Mouse (Mus musculus) lung, embryonic 15.5 days (tissue): ENCODE measurements around the gene Elf2. TPM values are rescaled to one million over a fixed set of nuclear protein-coding genes. Genes with fewer than 3 reads are reported as not detected.
A peak's percentile ranks its signal among the peaks of the same experiment; 100 is the strongest.

Source experiments
- ATAC-seq: fragments of 200-750 bp; cut with Nextera tagmentation; 2 replicates; pipeline ENCODE4 v1.8.0; 2017; ENCODE audit warnings: moderate number of reproducible peaks, borderline replicate concordance; ENCODE audit not compliant: low FRiP score, low TSS enrichment; ENCODE audit errors: extremely low read depth
- H3K27ac ChIP-seq: fragments of 300-500 bp; sonication (generic); 2 replicates; pipeline ENCODE4 v1.5.1; 2015; ENCODE audit warnings: moderate library complexity, mild to moderate bottlenecking, inconsistent platforms
- H3K27me3 ChIP-seq: fragments of 300-500 bp; sonication (generic); 2 replicates; pipeline ENCODE4 v1.6.1; 2015; ENCODE audit warnings: inconsistent platforms
- H3K36me3 ChIP-seq: fragments of 300-500 bp; sonication (generic); 2 replicates; pipeline ENCODE4 v1.6.1; 2015; ENCODE audit warnings: inconsistent platforms
- H3K4me1 ChIP-seq: fragments of 300-500 bp; sonication (generic); 2 replicates; pipeline ENCODE4 v1.6.1; 2015; ENCODE audit warnings: inconsistent platforms
- H3K4me2 ChIP-seq: fragments of 300-500 bp; sonication (generic); 2 replicates; pipeline ENCODE4 v1.6.1; 2015; ENCODE audit warnings: inconsistent platforms, mild to moderate bottlenecking, moderate library complexity
- H3K4me3 ChIP-seq: fragments of 300-500 bp; sonication (generic); 2 replicates; pipeline ENCODE4 v1.5.1; 2015; ENCODE audit warnings: mild to moderate bottlenecking, inconsistent platforms
- H3K9ac ChIP-seq: fragments of 300-500 bp; sonication (generic); 2 replicates; pipeline ENCODE4 v1.6.1; 2015; ENCODE audit warnings: inconsistent platforms
- H3K9me3 ChIP-seq: fragments of 300-500 bp; sonication (generic); 2 replicates; pipeline ENCODE4 v1.6.1; 2016; ENCODE audit warnings: inconsistent platforms
- WGBS: fragments of 180-500 bp; shearing (Covaris S2); methylation state at CpG from one replicate; pipeline ENCODE4 v1.1.7; 2015; 5-methylcytosine and 5-hydroxymethylcytosine counted together
- polyA plus RNA-seq: library from polyadenylated mRNA; unstranded; fragments of >200 nt; fragmentation: Nextera tagmentation; extraction: Ambion mirVana; gene quantifications from 2 replicates; pipeline ENCODE4 v1.2.1, GENCODE M21; 2015

The Elf2 gene
- polyA plus RNA-seq, 1 experiment from 2014 or later, result 69.9 TPM

DNA sequence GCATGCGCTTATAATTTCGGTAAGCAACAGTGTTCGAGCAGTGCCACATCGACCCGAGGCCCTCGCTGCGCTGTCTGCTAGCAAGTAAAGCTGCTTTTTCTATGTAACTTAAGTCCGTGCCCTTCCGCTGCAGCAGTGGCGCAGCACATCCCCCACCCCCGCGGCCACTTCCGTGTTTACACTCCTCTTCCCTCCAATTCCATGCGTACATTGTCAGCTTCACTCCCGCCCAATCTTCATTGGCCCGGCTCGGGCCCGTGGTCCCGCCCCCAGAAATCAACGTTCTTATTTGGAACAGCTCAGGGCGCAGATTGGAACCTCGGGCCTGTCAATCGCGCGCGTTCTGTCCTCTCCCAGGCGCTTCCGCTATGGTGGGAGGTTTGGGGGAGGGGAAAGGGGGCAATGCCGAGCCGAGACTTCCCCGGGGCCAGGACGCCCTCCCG is 64.5 kb downstream of the Elf2 start:
- Histone ChIP-seq H3K4me2 (peak overlapping the region; percentile 66), H3K36me3 (no peaks in the 10 kb centered on the region), H3K27ac (peak overlapping the region; percentile 99), H3K27me3 (no peaks in the 10 kb centered on the region), H3K9ac (peak overlapping the region; percentile 82), H3K4me3 (peak overlapping the region; percentile 94), H3K9me3 (no peaks in the 10 kb centered on the region), H3K4me1 (peaks cover 15% of the 10 kb centered on the region)
- under 1% methylated on average over 28 of the region's 33 CpGs for WGBS
- ATAC-seq, result peak; percentile 98

DNA sequence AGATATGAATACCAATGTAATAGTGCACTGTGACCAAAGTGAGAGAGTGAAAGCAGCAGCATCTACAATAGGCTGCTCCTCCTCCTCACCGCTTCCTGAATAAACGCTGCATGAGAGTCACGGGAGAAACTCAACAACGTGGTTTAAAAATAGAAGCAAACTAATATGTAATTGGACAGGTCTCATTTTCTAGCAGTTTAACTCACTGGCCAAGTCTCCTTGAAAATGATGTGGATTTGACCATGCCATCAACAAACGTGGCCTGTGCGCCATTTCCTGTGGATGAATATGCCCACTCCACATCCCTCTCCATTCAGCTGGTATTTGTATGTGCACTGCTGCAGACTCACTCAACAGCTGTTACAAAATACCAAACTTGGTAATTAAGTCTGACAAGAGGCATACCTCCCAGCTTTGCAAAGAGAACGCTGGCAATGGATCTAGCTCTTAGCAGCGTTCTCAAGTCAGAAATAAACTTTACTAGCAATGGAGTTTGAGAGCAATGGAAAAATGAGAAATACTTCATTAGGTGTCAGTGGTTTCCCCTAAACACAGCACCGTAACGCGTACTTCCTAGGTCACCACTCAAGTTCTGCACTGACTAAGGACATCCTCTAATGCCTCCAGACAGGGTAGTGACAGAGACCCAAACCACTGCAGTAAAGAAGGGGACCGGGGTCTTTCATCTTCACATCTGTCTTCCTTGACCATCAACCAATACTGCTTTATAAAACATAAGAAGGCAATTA is 70.2 kb downstream of the Elf2 start:
- H3K9me3 ChIP-seq, result no peaks in the 10 kb centered on the region
- WGBS, result 60% methylated on average over 12 of the region's 12 CpGs
- H3K4me2 ChIP-seq, result no peak overlapping the region
- peak overlapping the region; percentile 44; the same call in 1 of the 2 replicates for H3K27ac ChIP-seq
- H3K9ac ChIP-seq, result no peak overlapping the region
- no peak overlapping the region for H3K4me3 ChIP-seq
- H3K27me3 ChIP-seq, result no peaks in the 10 kb centered on the region
- ATAC-seq, result no peak
- H3K36me3 ChIP-seq, result peaks cover 11% of the 10 kb centered on the region
- peaks cover 13% of the 10 kb centered on the region for H3K4me1 ChIP-seq

DNA sequence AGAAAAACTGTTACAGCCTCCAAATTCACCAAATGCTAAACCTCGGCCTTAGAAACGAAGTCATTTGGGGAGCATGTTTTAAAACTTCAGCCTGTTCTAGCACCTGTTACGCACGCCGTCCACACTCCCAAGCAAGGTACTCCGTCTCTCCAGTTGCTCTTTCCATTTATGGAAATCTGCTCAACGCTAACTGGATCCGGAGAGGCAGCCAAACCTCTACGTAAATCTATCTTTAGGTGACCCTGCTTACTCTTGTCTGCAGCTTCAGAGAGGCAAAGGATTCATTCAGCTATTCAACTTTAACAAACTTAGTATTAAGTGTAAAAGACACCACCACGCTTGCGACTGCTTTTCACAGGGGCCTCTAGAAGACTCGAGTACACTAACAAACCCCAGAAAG is 72.0 kb downstream of the Elf2 start:
- peaks cover 7% of the 10 kb centered on the region; the same call in 1 of the 2 replicates for H3K4me1 ChIP-seq
- H3K9me3 ChIP-seq, result no peaks in the 10 kb centered on the region
- H3K9ac ChIP-seq, result no peak overlapping the region
- no peaks in the 10 kb centered on the region for H3K27me3 ChIP-seq
- no peak overlapping the region for H3K4me3 ChIP-seq
- peaks cover 27% of the 10 kb centered on the region for H3K36me3 ChIP-seq
- ATAC-seq, result no peak
- 74% methylated on average over 12 of the region's 12 CpGs for WGBS
- H3K4me2 ChIP-seq, result no peak overlapping the region
- no peak overlapping the region; the same call in 1 of the 2 replicates for H3K27ac ChIP-seq

DNA sequence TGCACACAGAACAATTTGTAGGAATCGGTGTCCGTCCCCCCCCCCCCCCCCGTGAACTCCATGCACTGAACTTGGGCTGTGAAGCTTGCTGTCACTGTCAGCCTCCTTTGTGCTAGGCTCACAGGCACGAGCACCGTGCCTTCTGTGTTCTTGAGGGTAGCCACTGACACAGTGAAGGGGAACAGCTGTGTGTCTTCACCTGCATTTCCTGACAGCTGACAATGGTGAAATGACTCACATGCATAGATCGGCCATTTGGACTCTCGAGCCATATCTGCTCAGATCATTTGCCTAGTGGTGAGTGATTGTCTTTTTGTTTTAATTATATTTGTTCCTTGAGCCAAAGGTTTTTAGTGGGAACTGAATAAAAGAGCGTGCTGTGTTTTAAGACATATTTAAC is 77.5 kb downstream of the Elf2 start:
- no peak overlapping the region for H3K4me3 ChIP-seq
- H3K27me3 ChIP-seq, result no peaks in the 10 kb centered on the region
- 59% methylated on average over 8 of the region's 8 CpGs for WGBS
- H3K4me2 ChIP-seq, result no peak overlapping the region
- no peak overlapping the region for H3K9ac ChIP-seq
- no peak overlapping the region for H3K27ac ChIP-seq
- peaks cover 76% of the 10 kb centered on the region for H3K36me3 ChIP-seq
- no peaks in the 10 kb centered on the region for H3K9me3 ChIP-seq
- no peaks in the 10 kb centered on the region for H3K4me1 ChIP-seq
- ATAC-seq, result no peak

GRCm38 (mm10) chr3:51258070-51258469 is 82.4 kb downstream of the Elf2 start:
- no peaks in the 10 kb centered on the region for H3K4me1 ChIP-seq
- H3K27me3 ChIP-seq, result no peaks in the 10 kb centered on the region
- 88% methylated on average over 5 of the region's 5 CpGs for WGBS
- no peak for ATAC-seq
- no peak overlapping the region for H3K4me3 ChIP-seq
- H3K36me3 ChIP-seq, result peaks cover 92% of the 10 kb centered on the region
- H3K4me2 ChIP-seq, result no peak overlapping the region
- H3K9ac ChIP-seq, result no peak overlapping the region
- H3K9me3 ChIP-seq, result no peaks in the 10 kb centered on the region
- H3K27ac ChIP-seq, result no peak overlapping the region

- peaks cover 91% of the 10 kb centered on the region for H3K36me3 ChIP-seq
- no peak overlapping the region for H3K4me3 ChIP-seq
- ATAC-seq, result no peak
- H3K27ac ChIP-seq, result no peak overlapping the region
- no peaks in the 10 kb centered on the region for H3K27me3 ChIP-seq
- H3K9ac ChIP-seq, result no peak overlapping the region
- WGBS, result 89% methylated on average over 12 of the region's 12 CpGs
- H3K9me3 ChIP-seq, result no peaks in the 10 kb centered on the region
- H3K4me1 ChIP-seq, result no peaks in the 10 kb centered on the region
- H3K4me2 ChIP-seq, result no peak overlapping the region
These were observed 84.0 kb downstream of the Elf2 start for GRCm38 (mm10) chr3:51256450-51256849.

GRCm38 (mm10) chr3:51254784-51255183 is 85.7 kb downstream of the Elf2 start:
- H3K9ac ChIP-seq, result no peak overlapping the region
- peaks cover 81% of the 10 kb centered on the region for H3K36me3 ChIP-seq
- no peak overlapping the region for H3K4me2 ChIP-seq
- 91% methylated on average over 7 of the region's 7 CpGs for WGBS
- no peak overlapping the region for H3K27ac ChIP-seq
- no peaks in the 10 kb centered on the region for H3K4me1 ChIP-seq
- H3K27me3 ChIP-seq, result no peaks in the 10 kb centered on the region
- no peak overlapping the region for H3K4me3 ChIP-seq
- H3K9me3 ChIP-seq, result no peaks in the 10 kb centered on the region
- ATAC-seq, result no peak

GRCm38 (mm10) chr3:51252689-51253402 is 87.6 kb downstream of the Elf2 start:
- H3K4me2 ChIP-seq, result no peak overlapping the region
- no peaks in the 10 kb centered on the region for H3K27me3 ChIP-seq
- peaks cover 4% of the 10 kb centered on the region; the same call in 1 of the 2 replicates for H3K4me1 ChIP-seq
- H3K27ac ChIP-seq, result no peak overlapping the region
- 86% methylated on average over 12 of the region's 12 CpGs for WGBS
- ATAC-seq, result no peak
- H3K9ac ChIP-seq, result no peak overlapping the region
- peaks cover 64% of the 10 kb centered on the region for H3K36me3 ChIP-seq
- no peak overlapping the region for H3K4me3 ChIP-seq
- H3K9me3 ChIP-seq, result no peaks in the 10 kb centered on the region

DNA sequence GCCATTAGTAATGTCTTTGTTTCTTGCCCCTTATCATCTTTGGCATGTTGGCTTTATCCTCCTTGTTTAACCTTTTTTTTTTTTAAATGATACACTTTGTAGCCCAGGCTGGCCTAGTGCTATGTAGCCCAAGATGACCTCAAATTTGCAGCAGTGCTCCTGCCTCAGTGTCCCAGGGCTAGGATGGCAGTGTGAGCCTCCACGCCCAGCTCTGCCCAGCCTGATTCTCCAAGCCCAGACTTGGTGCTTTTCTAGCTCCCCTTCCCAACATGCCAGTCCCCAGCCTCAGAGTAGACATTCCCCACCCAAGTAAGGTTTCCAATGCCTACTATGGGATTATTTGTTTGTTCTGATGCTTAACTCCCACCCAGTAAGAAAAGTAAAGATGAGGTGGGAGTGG is 88.2 kb downstream of the Elf2 start:
- H3K27me3 ChIP-seq, result no peaks in the 10 kb centered on the region
- H3K36me3 ChIP-seq, result peaks cover 58% of the 10 kb centered on the region
- no peak overlapping the region for H3K4me3 ChIP-seq
- no peak overlapping the region for H3K4me2 ChIP-seq
- H3K9me3 ChIP-seq, result no peaks in the 10 kb centered on the region
- ATAC-seq, result no peak
- H3K4me1 ChIP-seq, result peaks cover 10% of the 10 kb centered on the region; the same call in 1 of the 2 replicates
- H3K27ac ChIP-seq, result no peak overlapping the region
- 100% methylated on average over 1 of the region's 1 CpGs for WGBS
- H3K9ac ChIP-seq, result no peak overlapping the region

DNA sequence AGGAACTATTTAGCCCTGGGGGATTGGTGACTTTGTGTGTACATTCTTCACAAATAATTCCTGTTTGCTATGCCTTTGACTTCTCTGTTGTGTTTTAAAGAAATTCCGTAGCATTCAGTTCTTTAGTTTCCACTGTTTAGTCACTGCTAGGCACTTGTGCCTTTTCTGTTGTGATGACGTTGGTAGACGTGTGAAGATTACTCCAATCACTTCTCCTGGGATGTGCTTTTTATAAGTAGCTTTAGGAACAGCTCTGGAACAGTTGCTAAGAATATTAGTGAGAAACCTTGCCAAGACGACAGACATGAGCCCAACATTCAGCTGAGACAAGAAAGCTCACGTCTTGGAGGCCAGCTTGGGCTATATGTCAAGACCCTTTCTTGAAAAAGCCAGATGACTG is 89.4 kb downstream of the Elf2 start:
- ATAC-seq, result no peak
- Histone ChIP-seq H3K4me3 (no peak overlapping the region), H3K4me1 (peaks cover 14% of the 10 kb centered on the region; the same call in 1 of the 2 replicates), H3K9me3 (no peaks in the 10 kb centered on the region), H3K36me3 (peaks cover 46% of the 10 kb centered on the region), H3K27me3 (no peaks in the 10 kb centered on the region), H3K4me2 (no peak overlapping the region), H3K27ac (no peak overlapping the region), H3K9ac (no peak overlapping the region)
- WGBS, result 73% methylated on average over 5 of the region's 5 CpGs

- ATAC-seq, result no peak
- Histone ChIP-seq H3K36me3 (peaks cover 36% of the 10 kb centered on the region), H3K27ac (no peak overlapping the region), H3K4me1 (peaks cover 14% of the 10 kb centered on the region; the same call in 1 of the 2 replicates), H3K4me2 (no peak overlapping the region), H3K27me3 (no peaks in the 10 kb centered on the region), H3K9me3 (no peaks in the 10 kb centered on the region), H3K4me3 (no peak overlapping the region), H3K9ac (no peak overlapping the region)
- WGBS, result 90% methylated on average over 13 of the region's 13 CpGs
These were observed 90.6 kb downstream of the Elf2 start for GRCm38 (mm10) chr3:51249866-51250265.

DNA sequence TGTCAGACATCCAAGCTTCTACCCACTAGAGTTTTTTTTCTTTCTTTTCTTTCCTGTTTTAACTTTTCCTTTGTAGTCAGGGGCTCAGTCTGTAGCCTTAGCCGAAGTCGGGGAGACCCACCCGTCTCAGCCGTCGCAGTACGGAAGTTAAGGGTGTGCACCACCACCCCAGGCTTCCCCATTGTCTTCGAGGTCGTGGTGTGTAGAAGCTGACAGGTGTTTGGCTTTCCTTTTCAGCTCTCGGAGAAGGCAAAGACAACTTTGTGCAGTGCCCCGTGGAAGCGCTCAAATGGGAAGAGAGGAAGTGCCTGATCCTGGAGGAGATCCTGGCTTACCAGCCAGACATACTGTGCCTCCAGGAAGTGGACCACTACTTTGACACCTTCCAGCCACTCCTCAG is 91.0 kb downstream of the Elf2 start:
- Histone ChIP-seq H3K9ac (no peak overlapping the region), H3K27me3 (no peaks in the 10 kb centered on the region), H3K27ac (no peak overlapping the region), H3K4me1 (peaks cover 14% of the 10 kb centered on the region; the same call in 1 of the 2 replicates), H3K4me3 (no peak overlapping the region), H3K9me3 (no peaks in the 10 kb centered on the region), H3K4me2 (no peak overlapping the region), H3K36me3 (peaks cover 32% of the 10 kb centered on the region)
- 80% methylated on average over 11 of the region's 11 CpGs for WGBS
- ATAC-seq, result no peak
